Mouse (Mus musculus) hindbrain, embryonic 14.5 days (tissue): ENCODE measurements around the gene Carnmt1. TPM values are rescaled to one million over a fixed set of nuclear protein-coding genes. Genes with fewer than 3 reads are reported as not detected.
A peak's percentile ranks its signal among the peaks of the same experiment; 100 is the strongest.
"Not testable (repeated sequence)": the region's sequence is repeated elsewhere in the genome, so short reads cannot be mapped to it uniquely, and the experiment has no call there.

Experiments
- ATAC-seq: fragments of 200-750 bp; cut with Nextera tagmentation; 2 replicates; pipeline ENCODE4 v1.8.0; 2017; ENCODE audit warnings: moderate number of reproducible peaks, mild to moderate bottlenecking, moderate TSS enrichment, moderate library complexity; ENCODE audit not compliant: low FRiP score
- DNase-seq: peaks from one replicate; pipeline ENCODE4 v3.0.0-alpha.2; 2015; ENCODE audit warnings: low spot score
- H3K27ac ChIP-seq: fragments of 300-500 bp; sonication (generic); 2 replicates; pipeline ENCODE4 v1.5.1; 2014; ENCODE audit warnings: mild to moderate bottlenecking, moderate library complexity
- H3K27me3 ChIP-seq: fragments of 300-500 bp; sonication (generic); 2 replicates; pipeline ENCODE4 v1.6.1; 2014; ENCODE audit warnings: mild to moderate bottlenecking, low read length, mixed read lengths; ENCODE audit not compliant: control insufficient read depth, insufficient read depth
- H3K36me3 ChIP-seq: fragments of 300-500 bp; sonication (generic); replicated peaks from 2 replicates; pipeline ENCODE4 v1.6.1; 2014; ENCODE audit not compliant: control insufficient read depth, insufficient read depth
- H3K4me1 ChIP-seq: fragments of 300-500 bp; sonication (generic); replicated peaks from 2 replicates; pipeline ENCODE4 v1.6.1; 2014; ENCODE audit warnings: antibody characterized with exemption, low read length, mixed read lengths; ENCODE audit not compliant: control insufficient read depth, insufficient read depth
- H3K4me2 ChIP-seq: fragments of 300-500 bp; sonication (generic); replicated peaks from 2 replicates; pipeline ENCODE4 v1.6.1; 2014; ENCODE audit warnings: mild to moderate bottlenecking, moderate library complexity
- H3K4me3 ChIP-seq: fragments of 300-500 bp; sonication (generic); replicated peaks from 2 replicates; pipeline ENCODE4 v1.5.1; 2014; ENCODE audit warnings: mild to moderate bottlenecking, low read length
- H3K9ac ChIP-seq: fragments of 300-500 bp; sonication (generic); 2 replicates; pipeline ENCODE4 v1.6.1; 2014
- H3K9me3 ChIP-seq: fragments of 300-500 bp; sonication (generic); 2 replicates; pipeline ENCODE4 v1.6.1; 2016; ENCODE audit warnings: low read length; ENCODE audit not compliant: control insufficient read depth
- WGBS: fragments of 180-500 bp; shearing (Covaris S2); extraction: QIAGEN DNeasy Blood & Tissue Kit; methylation state at CpG from one replicate; pipeline ENCODE4 v1.1.7; 2014; 5-methylcytosine and 5-hydroxymethylcytosine counted together
- polyA plus RNA-seq: library from polyadenylated mRNA; unstranded; fragments of >200 nt; fragmentation: Nextera tagmentation; extraction: Ambion mirVana; gene quantifications from 2 replicates; pipeline ENCODE4 v1.2.1, GENCODE M21; 2014

Gene Carnmt1
- polyA plus RNA-seq, 1 experiment from 2014 or later, result 15.4 TPM

- no peak for ATAC-seq
- H3K36me3 ChIP-seq, result peaks cover 22% of the 10 kb centered on the region
- no peaks in the 10 kb centered on the region for H3K27me3 ChIP-seq
- no peaks in the 10 kb centered on the region for H3K9me3 ChIP-seq
- no peak overlapping the region for H3K9ac ChIP-seq
- H3K4me2 ChIP-seq, result no peak overlapping the region
- H3K4me1 ChIP-seq, result no peaks in the 10 kb centered on the region
- 98% methylated on average over 2 of the region's 2 CpGs for WGBS
- H3K27ac ChIP-seq, result no peak overlapping the region
- no peak overlapping the region for H3K4me3 ChIP-seq
- no peak for DNase-seq
Observed at GRCm38 (mm10) chr19:18692768-18693167, 22.2 kb downstream of the Carnmt1 start.

GRCm38 (mm10) chr19:18695116-18695515 is 24.6 kb downstream of the Carnmt1 start:
- no peak overlapping the region for H3K9ac ChIP-seq
- H3K36me3 ChIP-seq, result peaks cover 22% of the 10 kb centered on the region
- no peak overlapping the region for H3K27ac ChIP-seq
- DNase-seq (no peak), ATAC-seq (no peak)
- H3K9me3 ChIP-seq, result no peaks in the 10 kb centered on the region
- no peaks in the 10 kb centered on the region for H3K27me3 ChIP-seq
- H3K4me1 ChIP-seq, result no peaks in the 10 kb centered on the region
- H3K4me3 ChIP-seq, result no peak overlapping the region
- H3K4me2 ChIP-seq, result no peak overlapping the region
- WGBS, result 92% methylated on average over 3 of the region's 3 CpGs

- no peaks in the 10 kb centered on the region for H3K9me3 ChIP-seq
Observed at GRCm38 (mm10) chr19:18695552-18695951, 25.0 kb downstream of the Carnmt1 start.

GRCm38 (mm10) chr19:18708101-18708500 is 37.5 kb downstream of the Carnmt1 start:
- no peak overlapping the region for H3K9ac ChIP-seq

More at GRCm38 (mm10) chr19:18695552-18695951, 25.0 kb downstream of the Carnmt1 start:
- WGBS, result 92% methylated on average over 1 of the region's 1 CpGs
- Histone ChIP-seq H3K4me1 (no peaks in the 10 kb centered on the region), H3K4me3 (no peak overlapping the region), H3K9ac (no peak overlapping the region), H3K27ac (no peak overlapping the region), H3K27me3 (no peaks in the 10 kb centered on the region), H3K36me3 (peaks cover 22% of the 10 kb centered on the region), H3K4me2 (no peak overlapping the region)
- ATAC-seq, result no peak
- DNase-seq, result no peak

GRCm38 (mm10) chr19:18710903-18711302 is 40.3 kb downstream of the Carnmt1 start:
- DNase-seq (no peak), ATAC-seq (no peak)
- H3K4me1 ChIP-seq, result peaks cover 14% of the 10 kb centered on the region
- no peaks in the 10 kb centered on the region for H3K27me3 ChIP-seq
- 55% methylated on average over 6 of the region's 6 CpGs for WGBS
- H3K4me3 ChIP-seq, result no peak overlapping the region
- no peaks in the 10 kb centered on the region for H3K36me3 ChIP-seq
- no peak overlapping the region for H3K9ac ChIP-seq
- H3K9me3 ChIP-seq, result no peaks in the 10 kb centered on the region
- no peak overlapping the region for H3K27ac ChIP-seq
- H3K4me2 ChIP-seq, result no peak overlapping the region

More at GRCm38 (mm10) chr19:18708101-18708500, 37.5 kb downstream of the Carnmt1 start:
- H3K27ac ChIP-seq, result no peak overlapping the region
- ATAC-seq (no peak), DNase-seq (no peak)
- no peaks in the 10 kb centered on the region for H3K27me3 ChIP-seq
- H3K36me3 ChIP-seq, result no peaks in the 10 kb centered on the region
- H3K4me1 ChIP-seq, result no peaks in the 10 kb centered on the region
- no peak overlapping the region for H3K4me3 ChIP-seq
- no peak overlapping the region for H3K4me2 ChIP-seq
- no peaks in the 10 kb centered on the region for H3K9me3 ChIP-seq

GRCm38 (mm10) chr19:18711589-18711988 is 41.0 kb downstream of the Carnmt1 start:
- no peak overlapping the region for H3K4me3 ChIP-seq
- H3K27me3 ChIP-seq, result no peaks in the 10 kb centered on the region
- H3K4me2 ChIP-seq, result no peak overlapping the region
- H3K9ac ChIP-seq, result no peak overlapping the region
- 94% methylated on average over 9 of the region's 9 CpGs for WGBS
- H3K27ac ChIP-seq, result no peak overlapping the region
- ATAC-seq (no peak), DNase-seq (no peak)
- H3K36me3 ChIP-seq, result no peaks in the 10 kb centered on the region
- no peaks in the 10 kb centered on the region for H3K9me3 ChIP-seq
- peaks cover 14% of the 10 kb centered on the region for H3K4me1 ChIP-seq

- Histone ChIP-seq H3K4me1 (peaks cover 14% of the 10 kb centered on the region), H3K27ac (peak overlapping the region; percentile 93), H3K4me2 (peak overlapping the region; percentile 49), H3K36me3 (no peaks in the 10 kb centered on the region; the same call in 1 of the 2 replicates), H3K9me3 (no peaks in the 10 kb centered on the region), H3K27me3 (no peaks in the 10 kb centered on the region), H3K4me3 (peak overlapping the region; percentile 74), H3K9ac (peak overlapping the region; percentile 83)
- ATAC-seq (no peak), DNase-seq (no peak)
- 62% methylated on average over 16 of the region's 16 CpGs for WGBS
Observed at GRCm38 (mm10) chr19:18712153-18712865, 41.7 kb downstream of the Carnmt1 start.

GRCm38 (mm10) chr19:18712866-18713300 is 42.3 kb downstream of the Carnmt1 start, which contains the start of gene D030056L22Rik:
D030056L22Rik (plus strand) TSS chr19:18713193.
- Histone ChIP-seq H3K36me3 (peaks cover 2% of the 10 kb centered on the region), H3K9me3 (no peaks in the 10 kb centered on the region), H3K27ac (peak within 1 kb of the TSS; percentile 93), H3K4me1 (peaks cover 14% of the 10 kb centered on the region), H3K4me3 (peak within 1 kb of the TSS; percentile 74), H3K27me3 (no peaks in the 10 kb centered on the region), H3K9ac (peak within 1 kb of the TSS; percentile 83), H3K4me2 (peak within 1 kb of the TSS; percentile 80)
- under 1% methylated on average over 49 of the region's 49 CpGs for WGBS
- ATAC-seq (peak; percentile 100), DNase-seq (peak; percentile 99)

- not testable (repeated sequence) for DNase-seq, H3K9me3 ChIP-seq, H3K36me3 ChIP-seq, H3K27me3 ChIP-seq
- peak overlapping the region; percentile 80 for H3K4me2 ChIP-seq
- WGBS, result 0% methylated on average over 41 of the region's 46 CpGs
- H3K27ac ChIP-seq, result peak overlapping the region; percentile 38; the same call in 1 of the 2 replicates
- peak; percentile 75 for ATAC-seq
- H3K9ac ChIP-seq, result peak overlapping the region; percentile 83
- peaks cover 14% of the 10 kb centered on the region for H3K4me1 ChIP-seq
- H3K4me3 ChIP-seq, result peak overlapping the region; percentile 74
Observed at GRCm38 (mm10) chr19:18713357-18713756, 42.8 kb downstream of the Carnmt1 start.
